Mouse (Mus musculus) CH12.LX (cell line): ENCODE data around the gene Gm49405. TPM values are rescaled to one million over a fixed set of nuclear protein-coding genes. Genes with fewer than 3 reads are reported as not detected.

ENCODE experiments used
- DNase-seq: peaks from one replicate; pipeline ENCODE4 v3.0.0-alpha.2; 2013; ENCODE audit errors: extremely low read depth
- H3K27ac ChIP-seq: 2 replicates; pipeline ENCODE4 v1.5.1; 2012; ENCODE audit warnings: low read depth, mild to moderate bottlenecking, control low read depth, moderate library complexity; ENCODE audit not compliant: insufficient read depth
- H3K27me3 ChIP-seq: replicated peaks from 2 replicates; pipeline ENCODE3; 2012; ENCODE audit warnings: inconsistent platforms
- H3K36me3 ChIP-seq, 2 experiments: replicated peaks in 1 of 2; 2 replicates each; pipeline versions ENCODE3 to v1.6.1; 2012; ENCODE audit warnings: inconsistent platforms in 1 of 2, low read length in 1 of 2, mild to moderate bottlenecking in 1 of 2, mixed read lengths in 1 of 2, moderate library complexity in 1 of 2; ENCODE audit not compliant: control insufficient read depth in 1 of 2, insufficient read depth in 1 of 2
- H3K4me1 ChIP-seq, 2 experiments: 2 replicates each; pipeline ENCODE4 v1.6.1; 2012; ENCODE audit warnings: inconsistent platforms in 1 of 2, moderate library complexity in 1 of 2; ENCODE audit not compliant: insufficient read depth in 2 of 2, control insufficient read depth in 1 of 2
- H3K4me2 ChIP-seq: 2 replicates; pipeline ENCODE4 v1.6.1; 2012; ENCODE audit warnings: low read depth, mild to moderate bottlenecking, control low read depth; ENCODE audit not compliant: poor library complexity, insufficient read depth, severe bottlenecking
- H3K4me3 ChIP-seq, 3 experiments: fragments of 150-350 bp in 1 of 3; sonication (generic) in 1 of 3; replicated peaks in 1 of 3; 2 replicates each; pipeline versions ENCODE3 to v1.5.1; 2011 to 2012; ENCODE audit warnings: low read depth in 2 of 3, low read length in 2 of 3, mild to moderate bottlenecking in 2 of 3, moderate library complexity in 2 of 3, control low read depth in 1 of 3, improper control_type of control experiment in 1 of 3, inconsistent platforms in 1 of 3, mixed read lengths in 1 of 3; ENCODE audit not compliant: poor library complexity in 1 of 3
- H3K79me2 ChIP-seq: replicated peaks from 2 replicates; pipeline ENCODE4 v1.6.1; 2012; ENCODE audit warnings: mild to moderate bottlenecking, moderate library complexity; ENCODE audit not compliant: control insufficient read depth, poor library complexity, insufficient read depth, severe bottlenecking; ENCODE audit errors: extremely low read depth
- H3K9ac ChIP-seq: 2 replicates; pipeline ENCODE4 v1.6.1; 2012; ENCODE audit warnings: low read depth, mild to moderate bottlenecking, control low read depth, moderate library complexity; ENCODE audit not compliant: insufficient read depth
- H3K9me3 ChIP-seq: replicated peaks from 2 replicates; pipeline ENCODE3; 2012; ENCODE audit warnings: low read length, inconsistent platforms, mixed read lengths
- CHD1 ChIP-seq: IDR thresholded peaks from 2 replicates; pipeline ENCODE4 v1.6.1; 2012; ENCODE audit warnings: low read depth, low read length, improper control_type of control experiment, inconsistent platforms
- CHD2 ChIP-seq: IDR thresholded peaks from 2 replicates; pipeline ENCODE4 v1.6.1; 2011; ENCODE audit warnings: low read length, improper control_type of control experiment
- CTCF ChIP-seq, 2 experiments: IDR thresholded peaks in 1 of 2; conservative IDR thresholded peaks in 1 of 2; 2 replicates each; pipeline ENCODE4 v1.5.1; 2011 to 2012; ENCODE audit warnings: low read depth in 2 of 2, low read length in 2 of 2, improper control_type of control experiment in 1 of 2, inconsistent platforms in 1 of 2, mild to moderate bottlenecking in 1 of 2, moderate library complexity in 1 of 2
- E2F4 ChIP-seq: IDR thresholded peaks from 2 replicates; pipeline ENCODE4 v1.6.1; 2011; ENCODE audit warnings: low read depth, low read length, improper control_type of control experiment; ENCODE audit not compliant: insufficient replicate concordance
- ETS1 ChIP-seq: conservative IDR thresholded peaks from 2 replicates; pipeline ENCODE4 v1.6.1; 2012; ENCODE audit warnings: low read depth, mild to moderate bottlenecking, inconsistent platforms, low read length, improper control_type of control experiment, moderate library complexity
- HCFC1 ChIP-seq: IDR thresholded peaks from 2 replicates; pipeline ENCODE4 v1.6.1; 2012; ENCODE audit warnings: low read depth, mild to moderate bottlenecking, inconsistent platforms, low read length, improper control_type of control experiment
- IRF4 ChIP-seq: IDR thresholded peaks from 2 replicates; pipeline ENCODE4 v1.6.1; 2014; ENCODE audit warnings: low read depth, mild to moderate bottlenecking, inconsistent platforms, low read length, improper control_type of control experiment
- JUN ChIP-seq: IDR thresholded peaks from 2 replicates; pipeline ENCODE4 v1.6.1; 2011; ENCODE audit warnings: low read depth, mild to moderate bottlenecking, low read length, improper control_type of control experiment, moderate library complexity; ENCODE audit not compliant: insufficient read depth
- JUND ChIP-seq: conservative IDR thresholded peaks from 2 replicates; pipeline ENCODE4 v1.6.1; 2011; ENCODE audit warnings: low read depth, low read length, improper control_type of control experiment
- KAT2A ChIP-seq: IDR thresholded peaks from 2 replicates; pipeline ENCODE4 v1.6.1; 2012; ENCODE audit warnings: low read length, improper control_type of control experiment, inconsistent platforms; ENCODE audit not compliant: insufficient replicate concordance
- MAX ChIP-seq: IDR thresholded peaks from 2 replicates; pipeline ENCODE4 v1.6.1; 2011; ENCODE audit warnings: low read length, improper control_type of control experiment
- MAZ ChIP-seq: IDR thresholded peaks from 2 replicates; pipeline ENCODE4 v1.6.1; 2012; ENCODE audit warnings: low read depth, mild to moderate bottlenecking, inconsistent platforms, low read length, improper control_type of control experiment, moderate library complexity
- MEF2A ChIP-seq: IDR thresholded peaks from 2 replicates; pipeline ENCODE4 v1.6.1; 2014; ENCODE audit warnings: low read depth, mild to moderate bottlenecking, inconsistent platforms, low read length, improper control_type of control experiment, borderline replicate concordance
- NELFE ChIP-seq: IDR thresholded peaks from 2 replicates; pipeline ENCODE4 v1.6.1; 2011; ENCODE audit warnings: low read depth, low read length, improper control_type of control experiment
- PAX5 ChIP-seq: IDR thresholded peaks from 2 replicates; pipeline ENCODE4 v1.6.1; 2012; ENCODE audit warnings: low read length, inconsistent platforms, mixed read lengths
- POLR2AphosphoS2 ChIP-seq: IDR thresholded peaks from 2 replicates; pipeline ENCODE4 v1.6.1; 2011; ENCODE audit warnings: low read depth, low read length, improper control_type of control experiment
- RCOR1 ChIP-seq: conservative IDR thresholded peaks from 2 replicates; pipeline ENCODE4 v1.6.1; 2012; ENCODE audit warnings: low read depth, mild to moderate bottlenecking, inconsistent platforms, low read length, improper control_type of control experiment
- SMC3 ChIP-seq: IDR thresholded peaks from 2 replicates; pipeline ENCODE4 v1.6.1; 2011; ENCODE audit warnings: low read depth, low read length, improper control_type of control experiment
- TBP ChIP-seq: conservative IDR thresholded peaks from 2 replicates; pipeline ENCODE4 v1.6.1; 2011; ENCODE audit warnings: low read depth, low read length, improper control_type of control experiment
- USF1 ChIP-seq: IDR thresholded peaks from 2 replicates; pipeline ENCODE4 v1.6.1; 2014; ENCODE audit warnings: low read depth, mild to moderate bottlenecking, inconsistent platforms, low read length, improper control_type of control experiment
- USF2 ChIP-seq: conservative IDR thresholded peaks from 2 replicates; pipeline ENCODE4 v1.6.1; 2011; ENCODE audit warnings: low read depth, low read length, improper control_type of control experiment
- ZKSCAN1 ChIP-seq: IDR thresholded peaks from 2 replicates; pipeline ENCODE4 v1.6.1; 2012; ENCODE audit warnings: low read depth, inconsistent platforms, low read length, improper control_type of control experiment, borderline replicate concordance
- ZNF384 ChIP-seq: IDR thresholded peaks from 2 replicates; pipeline ENCODE4 v1.6.1; 2012; ENCODE audit warnings: low read depth, low read length, improper control_type of control experiment, inconsistent platforms
- dilution Hi-C: fragments of 300-500 bp; cut with MboI; formaldehyde crosslinking; loops from 2 replicates; pipeline ENCODE4 v1.14.3; 2020; ENCODE audit warnings: low sequenced_read_pairs; ENCODE audit not compliant: extremely low pct_unique_long_range_greater_than_20kb, extremely low pct_ligation_motif_present
- in situ Hi-C: fragments of 300-500 bp; cut with MboI; formaldehyde crosslinking; loops from 3 replicates; pipeline ENCODE4 v1.14.3; 2019; ENCODE audit warnings: low sequenced_read_pairs, low pct_ligation_motif_present, low pct_unique_long_range_greater_than_20kb, mixed read lengths
- polyA plus RNA-seq: library from polyadenylated mRNA; unstranded; fragments of >175 nt; gene quantifications from 2 replicates; pipeline ENCODE4 v1.2.1, GENCODE M21; 2012; ENCODE audit warnings: low read depth; ENCODE audit not compliant: insufficient read length
- total RNA-seq, 2 experiments: library from RNA; depleted of rRNA; stranded (reverse); fragments of 300-350 nt in 1 of 2; fragments of >200 nt in 1 of 2; gene quantifications; 2 replicates each; pipeline ENCODE4 v1.2.3; 2012 to 2014

The Gm49405 gene
- total and polyA plus RNA-seq, 3 experiments: 0.99 to 2.7 (median 2.0) TPM

DNA sequence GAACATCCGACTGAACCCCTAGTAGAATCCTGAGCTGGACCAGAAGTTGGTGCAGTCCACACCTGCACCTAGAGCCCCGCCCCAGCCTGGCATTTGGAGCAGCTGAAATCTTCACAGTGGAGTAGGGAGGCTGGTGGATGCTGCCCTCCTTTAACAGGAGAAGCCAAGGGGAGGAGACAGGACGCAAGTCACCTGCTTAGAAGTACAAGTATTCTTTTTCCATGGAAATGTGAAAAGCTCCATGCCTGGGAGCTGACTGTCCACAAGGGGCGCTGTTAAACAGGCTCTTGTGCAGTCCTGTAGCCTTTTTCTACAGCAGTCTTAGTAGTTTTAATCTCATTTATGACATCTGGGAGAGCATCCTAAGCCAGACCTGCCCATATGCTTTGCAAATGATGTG is 11.7 kb upstream of the Gm49405 start:
- Histone ChIP-seq H3K9me3 (peaks cover 7% of the 10 kb centered on the region), H3K4me1 (peaks cover 0 to 12% of the 10 kb centered on the region in 2 experiments; a peak in 2 of 4 replicates), H3K9ac (no peak overlapping the region), H3K27ac (no peak overlapping the region), H3K4me2 (no peak overlapping the region), H3K4me3 (no peak overlapping the region), H3K27me3 (peaks cover 41% of the 10 kb centered on the region), H3K79me2 (no peaks in the 10 kb centered on the region), H3K36me3 (no peaks in the 10 kb centered on the region)
- in situ Hi-C loops (no loop called here), dilution Hi-C loops (no loop called here)
- DNase-seq: no peak
- TF ChIP-seq CTCF (conservative IDR thresholded peaks at IDR 0.05 in 1 of 2, IDR thresholded peaks at IDR 0.05 in 1 of 2; ENCODE audit: low read depth in 2 of 2, low read length in 2 of 2) (peak in 1 of 2 experiments; percentile 13; a peak in 1 of 4 replicates), USF2 (no peak), SMC3 (no peak), JUN (no peak), JUND (no peak), HCFC1 (no peak), NELFE (no peak), USF1 (no peak)

DNA sequence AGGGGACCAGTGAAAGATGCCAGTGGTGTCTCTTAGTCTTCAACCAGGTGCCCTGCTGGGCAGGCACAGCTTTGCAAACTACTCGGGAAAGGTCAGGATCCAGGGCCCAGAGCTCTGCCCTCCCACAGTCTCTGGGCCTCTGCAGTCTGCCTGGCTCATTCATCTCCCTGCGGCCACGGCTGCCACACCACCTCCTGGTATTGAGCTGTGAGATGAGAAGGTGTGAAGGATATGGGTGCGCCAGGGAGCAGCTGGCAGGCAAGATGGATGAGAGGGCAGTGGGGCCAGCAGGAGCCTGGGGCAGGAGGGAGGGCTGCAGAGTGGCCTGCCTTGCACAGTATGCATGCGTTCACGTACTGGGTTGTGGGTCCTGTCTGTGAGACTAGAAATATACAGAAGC is 9.6 kb upstream of the Gm49405 start:
- H3K36me3 ChIP-seq: no peaks in the 10 kb centered on the region
- DNase-seq: no peak

More for the DNA sequence above, 9.6 kb upstream of the Gm49405 start:
- in situ Hi-C loops: no loop called here
- Histone ChIP-seq H3K79me2 (no peaks in the 10 kb centered on the region), H3K4me1 (peaks cover 0 to 6% of the 10 kb centered on the region in 2 experiments; a peak in 2 of 4 replicates), H3K9me3 (peaks cover 7% of the 10 kb centered on the region), H3K27ac (no peak overlapping the region), H3K9ac (no peak overlapping the region), H3K27me3 (peaks cover 53% of the 10 kb centered on the region), H3K4me2 (no peak overlapping the region), H3K4me3 (no peak overlapping the region)
- dilution Hi-C loops: no loop called here
- TF ChIP-seq ETS1: no peak
- TF ChIP-seq CTCF (conservative IDR thresholded peaks at IDR 0.05 in 1 of 2, IDR thresholded peaks at IDR 0.05 in 1 of 2; ENCODE audit: low read depth in 2 of 2, low read length in 2 of 2): no peak
- TF ChIP-seq POLR2AphosphoS2: no peak
- TF ChIP-seq CHD1: no peak
- TF ChIP-seq MEF2A: no peak
- no peak for TF ChIP-seq TBP
- TF ChIP-seq RCOR1: no peak
- no peak for TF ChIP-seq ZNF384
- TF ChIP-seq CHD2: no peak
- no peak for TF ChIP-seq MAX
- no peak for TF ChIP-seq JUN
- no peak for TF ChIP-seq ZKSCAN1
- no peak for TF ChIP-seq E2F4
- TF ChIP-seq PAX5: no peak
- no peak for TF ChIP-seq NELFE
- TF ChIP-seq IRF4: no peak
- no peak for TF ChIP-seq MAZ
- TF ChIP-seq KAT2A: no peak
